Mouse (Mus musculus) liver, embryonic 16.5 days (tissue): ENCODE results near the gene Snrnp27. TPM values are rescaled to one million over a fixed set of nuclear protein-coding genes. Genes with fewer than 3 reads are reported as not detected.

ENCODE experiments used
- ATAC-seq: fragments of 200-750 bp; cut with Nextera tagmentation; 2 replicates; pipeline ENCODE4 v1.8.0; 2017; ENCODE audit warnings: low read depth, mild to moderate bottlenecking, moderate number of reproducible peaks, moderate library complexity
- H3K27ac ChIP-seq: fragments of 300-500 bp; sonication (generic); 2 replicates; pipeline ENCODE4 v1.5.1; 2014; ENCODE audit warnings: mild to moderate bottlenecking, low read length
- H3K27me3 ChIP-seq: fragments of 300-500 bp; sonication (generic); 2 replicates; pipeline ENCODE4 v1.6.1; 2014; ENCODE audit warnings: low read depth, low read length, mixed read lengths; ENCODE audit not compliant: control insufficient read depth, insufficient read depth
- H3K36me3 ChIP-seq: fragments of 300-500 bp; sonication (generic); 2 replicates; pipeline ENCODE4 v1.6.1; 2014; ENCODE audit warnings: mild to moderate bottlenecking; ENCODE audit not compliant: control insufficient read depth, insufficient read depth
- H3K4me1 ChIP-seq: fragments of 300-500 bp; sonication (generic); 2 replicates; pipeline ENCODE4 v1.6.1; 2014; ENCODE audit warnings: low read depth, low read length, mixed read lengths; ENCODE audit not compliant: control insufficient read depth
- H3K4me2 ChIP-seq: fragments of 300-500 bp; sonication (generic); 2 replicates; pipeline ENCODE4 v1.6.1; 2014; ENCODE audit warnings: low read depth, low read length, mixed read lengths
- H3K4me3 ChIP-seq: fragments of 300-500 bp; sonication (generic); 2 replicates; pipeline ENCODE4 v1.5.1; 2014; ENCODE audit warnings: low read depth, mild to moderate bottlenecking, low read length
- H3K9ac ChIP-seq: fragments of 300-500 bp; sonication (generic); 2 replicates; pipeline ENCODE4 v1.6.1; 2014; ENCODE audit warnings: low read depth, low read length
- H3K9me3 ChIP-seq: fragments of 300-500 bp; sonication (generic); replicated peaks from 2 replicates; pipeline ENCODE4 v1.6.1; 2016; ENCODE audit warnings: low read length; ENCODE audit not compliant: control insufficient read depth
- WGBS: fragments of 180-500 bp; shearing (Covaris S2); extraction: QIAGEN DNeasy Blood & Tissue Kit; methylation state at CpG from one replicate; pipeline ENCODE4 v1.1.7; 2014; ENCODE audit not compliant: insufficient replicate concordance; 5-methylcytosine and 5-hydroxymethylcytosine counted together
- polyA plus RNA-seq: library from polyadenylated mRNA; unstranded; fragments of >200 nt; fragmentation: Nextera tagmentation; extraction: Ambion mirVana; gene quantifications from 2 replicates; pipeline ENCODE4 v1.2.1, GENCODE M21; 2015

Snrnp27 gene
- 35.6 and 47.6 TPM in 2 replicates for polyA plus RNA-seq

DNA sequence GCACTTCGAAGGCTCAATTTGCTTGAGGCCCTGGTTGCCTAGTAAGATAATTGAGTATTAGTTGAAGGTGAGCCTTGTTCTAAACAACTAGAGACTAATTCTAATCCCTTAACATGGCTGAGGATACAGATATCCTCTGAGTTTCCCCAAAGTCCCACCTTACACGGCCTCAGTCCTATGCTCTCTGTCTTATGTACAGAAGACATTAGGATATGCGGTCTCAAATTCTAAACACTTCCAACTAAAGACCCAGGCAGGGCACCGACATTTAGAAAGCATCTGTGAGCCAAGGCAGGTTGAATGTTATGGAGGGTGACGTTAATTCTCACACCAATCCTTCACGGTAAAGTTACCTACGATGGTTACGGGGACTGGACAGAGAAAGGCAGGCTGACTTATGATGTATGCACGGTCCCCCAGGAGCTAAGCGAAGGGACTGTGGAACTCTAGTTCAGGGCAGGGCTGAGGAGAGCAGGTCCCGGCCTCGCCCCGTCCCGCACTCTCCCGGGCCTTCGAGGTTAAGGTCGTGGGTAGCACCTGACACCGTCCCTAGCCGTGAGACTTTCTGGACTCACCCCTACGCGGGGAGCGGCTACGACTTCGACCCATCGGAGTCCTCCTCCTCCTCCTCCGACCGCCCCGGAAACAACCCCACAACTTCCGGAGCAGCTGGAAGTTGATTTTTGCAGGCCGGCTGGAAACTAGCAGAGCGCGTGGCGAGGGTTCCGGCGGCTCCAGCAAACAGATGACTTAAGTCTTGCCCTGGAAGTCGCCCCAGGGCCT, at the start of gene Snrnp27:
TSS of gene Snrnp27 (minus strand) at position 651 of the 783 bp plus-strand sequence.
- Histone ChIP-seq H3K9ac (peak within 1 kb of the TSS; percentile 89), H3K27ac (peak within 1 kb of the TSS; percentile 91), H3K36me3 (peaks cover 26% of the 10 kb centered on the region), H3K27me3 (no peaks in the 10 kb centered on the region), H3K4me3 (peak within 1 kb of the TSS; percentile 87), H3K9me3 (no peaks in the 10 kb centered on the region), H3K4me1 (peaks cover 7% of the 10 kb centered on the region), H3K4me2 (peak within 1 kb of the TSS; percentile 74)
- ATAC-seq = peak; percentile 99
- 2% methylated on average over 36 of the region's 36 CpGs for WGBS

DNA sequence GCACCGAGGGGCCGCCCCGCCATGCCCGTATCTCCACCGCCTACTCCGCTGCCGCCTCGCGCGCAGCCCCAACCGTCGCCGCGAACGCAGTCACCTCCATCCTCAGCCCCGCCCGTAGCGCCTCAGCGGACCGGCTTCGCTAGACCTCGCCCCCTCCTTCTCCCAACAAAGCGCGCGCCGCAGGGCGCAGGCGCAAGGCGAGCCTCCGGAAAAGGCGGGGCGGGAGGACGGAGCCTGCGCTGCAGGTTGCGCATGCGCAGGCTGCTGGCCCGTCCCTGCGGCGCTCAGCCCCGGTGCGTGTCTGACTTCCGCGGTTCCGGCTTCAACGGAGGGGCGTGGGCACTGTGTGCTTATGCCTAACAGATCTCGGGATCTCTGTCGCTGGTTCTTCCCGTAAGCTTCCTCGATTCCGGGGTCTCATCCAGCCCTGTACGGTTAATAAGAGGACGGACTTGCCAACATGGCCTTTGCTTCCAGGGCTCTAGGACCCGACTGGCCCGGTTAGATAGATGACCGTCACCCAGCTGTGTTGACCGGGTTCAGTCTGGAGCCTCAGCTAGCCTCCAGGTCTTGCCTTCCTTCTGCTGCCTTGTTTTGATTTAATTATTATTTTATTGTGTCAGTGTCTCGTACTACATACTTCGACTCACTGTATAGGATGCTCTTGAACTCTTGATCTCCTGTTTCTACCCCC, 49.0 kb upstream of the Snrnp27 start, which contains the start of gene Gmcl1:
TSS of gene Gmcl1 (minus strand) at position 201 of the 694 bp plus-strand sequence.
- H3K9ac ChIP-seq = peak within 1 kb of the TSS; percentile 91
- no peaks in the 10 kb centered on the region for H3K36me3 ChIP-seq
- H3K27me3 ChIP-seq = no peaks in the 10 kb centered on the region
- peak within 1 kb of the TSS; percentile 100 for H3K4me2 ChIP-seq
- ATAC-seq = peak; percentile 95
- peak within 1 kb of the TSS; percentile 87 for H3K4me3 ChIP-seq
- peaks cover 17% of the 10 kb centered on the region for H3K4me1 ChIP-seq
- WGBS = under 1% methylated on average over 59 of the region's 59 CpGs
- peak within 1 kb of the TSS; percentile 90 for H3K27ac ChIP-seq
- no peaks in the 10 kb centered on the region for H3K9me3 ChIP-seq

DNA sequence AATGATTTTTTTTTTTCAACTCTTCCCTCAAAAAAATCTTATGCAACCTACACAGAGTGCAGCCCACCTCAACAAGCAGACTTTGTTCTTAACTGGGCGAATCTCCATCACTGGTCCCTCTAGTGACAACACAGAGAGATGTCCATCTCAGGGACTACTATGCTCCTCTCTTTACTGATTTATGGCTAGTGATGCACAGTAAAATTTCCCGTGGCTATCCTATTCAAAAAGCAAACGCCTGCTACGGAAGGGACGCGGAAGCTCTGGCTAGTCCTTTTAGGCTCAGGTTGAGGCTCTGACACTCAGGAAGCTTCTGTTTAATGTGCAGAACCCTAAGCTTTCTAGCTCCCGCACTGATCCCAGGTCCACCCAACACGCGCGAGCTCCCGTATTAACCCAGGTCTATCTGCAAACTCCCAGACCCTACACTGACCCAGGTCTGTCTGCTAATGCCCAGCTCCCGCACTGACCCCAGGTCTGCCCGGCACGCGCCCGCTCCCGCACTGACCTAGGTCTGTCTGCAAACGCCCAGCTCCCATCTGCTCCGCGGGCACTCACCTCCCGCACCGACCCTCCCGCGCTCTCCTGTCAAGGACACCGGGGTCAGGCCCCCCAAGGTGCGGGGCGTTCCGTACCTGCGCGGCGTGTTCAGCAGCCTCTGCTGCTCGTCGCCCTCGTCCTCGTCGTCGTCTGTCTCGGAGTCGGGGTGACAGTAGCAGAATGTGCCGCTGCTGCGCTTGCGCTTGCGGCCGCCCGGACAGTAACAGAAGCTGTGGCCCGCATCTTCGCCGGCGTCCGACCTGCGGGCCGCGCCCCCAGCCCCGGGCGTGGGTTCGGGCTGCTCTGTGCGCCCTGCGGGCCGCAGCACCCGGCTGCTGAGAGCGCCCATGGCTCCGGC, 48.2 kb upstream of the Snrnp27 start:
- no peaks in the 10 kb centered on the region for H3K36me3 ChIP-seq
- no peaks in the 10 kb centered on the region for H3K27me3 ChIP-seq
- WGBS = under 1% methylated on average over 58 of the region's 62 CpGs
- H3K4me3 ChIP-seq = peak overlapping the region; percentile 87
- H3K27ac ChIP-seq = peak overlapping the region; percentile 90
- no peaks in the 10 kb centered on the region for H3K9me3 ChIP-seq
- ATAC-seq = peak; percentile 9
- peak overlapping the region; percentile 100 for H3K4me2 ChIP-seq
- peak overlapping the region; percentile 91 for H3K9ac ChIP-seq
- peaks cover 17% of the 10 kb centered on the region for H3K4me1 ChIP-seq

DNA sequence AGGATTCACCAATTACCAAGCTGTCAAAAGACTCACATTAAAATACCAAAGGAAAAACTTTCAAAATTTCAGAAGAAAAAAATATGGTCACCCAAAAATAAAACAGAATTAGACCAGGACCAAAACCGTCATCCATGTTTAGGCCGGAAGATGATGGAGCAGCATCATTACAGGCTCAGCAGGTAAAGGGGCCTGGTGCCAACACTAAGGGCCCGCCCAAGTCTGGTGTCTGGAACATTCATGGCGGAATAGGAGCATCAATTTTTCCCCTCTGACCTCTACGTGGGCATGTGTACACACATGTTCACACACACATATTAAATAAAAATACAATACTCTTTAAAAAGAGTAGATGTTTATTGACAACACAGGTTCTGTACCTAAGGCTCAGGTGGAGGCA, 44.4 kb upstream of the Snrnp27 start:
- Histone ChIP-seq H3K4me1 (peaks cover 9% of the 10 kb centered on the region), H3K9me3 (no peaks in the 10 kb centered on the region), H3K9ac (no peak overlapping the region), H3K27ac (no peak overlapping the region), H3K4me3 (no peak overlapping the region), H3K27me3 (no peaks in the 10 kb centered on the region), H3K36me3 (no peaks in the 10 kb centered on the region; the same call in 1 of the 2 replicates), H3K4me2 (no peak overlapping the region)
- 74% methylated on average over 5 of the region's 5 CpGs for WGBS
- no peak for ATAC-seq

DNA sequence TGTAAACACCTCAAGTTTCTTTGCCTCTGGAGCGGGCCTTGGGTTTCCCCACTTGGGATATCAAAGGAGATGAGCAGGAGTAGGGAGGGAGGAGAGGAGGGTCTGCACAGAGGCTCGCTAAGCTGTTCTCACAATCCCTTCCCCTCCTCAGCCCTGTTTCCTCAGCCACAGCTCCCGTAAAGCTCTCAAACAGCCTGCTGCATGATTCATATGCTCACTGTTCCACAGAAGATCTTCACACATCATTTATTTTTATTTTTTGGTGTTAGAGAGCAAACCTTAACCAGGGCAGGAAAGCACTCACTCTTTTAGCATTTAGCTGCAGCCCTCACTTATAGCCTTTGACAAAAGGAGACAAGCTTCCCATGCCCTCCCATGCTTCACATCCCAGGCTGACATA, 37.7 kb upstream of the Snrnp27 start:
- Histone ChIP-seq H3K4me2 (no peak overlapping the region), H3K4me1 (no peaks in the 10 kb centered on the region), H3K9me3 (no peaks in the 10 kb centered on the region), H3K4me3 (no peak overlapping the region), H3K9ac (no peak overlapping the region), H3K27ac (no peak overlapping the region), H3K27me3 (no peaks in the 10 kb centered on the region), H3K36me3 (no peaks in the 10 kb centered on the region)
- WGBS = 85% methylated on average over 3 of the region's 3 CpGs
- ATAC-seq = no peak

DNA sequence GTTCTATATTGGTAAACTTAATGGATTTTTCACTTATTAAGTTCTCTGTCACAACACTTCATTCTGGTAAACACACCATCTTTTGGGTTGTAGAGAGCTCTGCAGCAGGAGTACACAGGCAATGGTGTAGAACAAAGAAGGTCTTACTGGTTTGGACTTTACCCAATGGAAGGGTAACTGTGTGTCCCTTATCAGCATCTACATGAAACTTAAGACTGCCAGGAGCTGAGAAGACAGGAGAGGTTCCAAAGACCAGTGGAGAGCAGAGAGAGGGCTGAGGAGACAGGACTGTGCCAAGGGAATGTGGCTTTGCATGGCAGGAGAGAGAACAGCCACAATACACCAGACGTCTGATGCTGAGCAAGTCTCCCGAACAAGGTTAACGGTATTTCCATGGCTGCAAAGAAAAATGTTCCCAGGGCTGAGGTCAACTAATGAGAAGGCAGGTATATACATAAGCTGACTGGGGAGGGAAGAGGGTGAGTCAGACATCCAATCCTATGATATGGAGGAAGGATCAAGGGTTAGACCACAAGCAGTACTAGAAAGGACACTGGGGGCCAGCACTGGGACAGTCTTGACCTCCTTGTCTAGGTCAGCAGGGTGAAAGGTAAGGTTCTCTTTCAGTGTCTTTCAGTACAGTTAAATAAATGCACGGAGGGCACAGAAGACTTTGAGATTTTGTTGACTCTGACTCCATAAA, 23.9 kb upstream of the Snrnp27 start:
- H3K27me3 ChIP-seq = no peaks in the 10 kb centered on the region
- H3K9ac ChIP-seq = no peak overlapping the region
- no peaks in the 10 kb centered on the region for H3K36me3 ChIP-seq
- ATAC-seq = no peak
- WGBS = 82% methylated on average over 4 of the region's 4 CpGs
- H3K27ac ChIP-seq = no peak overlapping the region
- no peaks in the 10 kb centered on the region for H3K4me1 ChIP-seq
- no peak overlapping the region for H3K4me3 ChIP-seq
- H3K4me2 ChIP-seq = no peak overlapping the region
- H3K9me3 ChIP-seq = no peaks in the 10 kb centered on the region

DNA sequence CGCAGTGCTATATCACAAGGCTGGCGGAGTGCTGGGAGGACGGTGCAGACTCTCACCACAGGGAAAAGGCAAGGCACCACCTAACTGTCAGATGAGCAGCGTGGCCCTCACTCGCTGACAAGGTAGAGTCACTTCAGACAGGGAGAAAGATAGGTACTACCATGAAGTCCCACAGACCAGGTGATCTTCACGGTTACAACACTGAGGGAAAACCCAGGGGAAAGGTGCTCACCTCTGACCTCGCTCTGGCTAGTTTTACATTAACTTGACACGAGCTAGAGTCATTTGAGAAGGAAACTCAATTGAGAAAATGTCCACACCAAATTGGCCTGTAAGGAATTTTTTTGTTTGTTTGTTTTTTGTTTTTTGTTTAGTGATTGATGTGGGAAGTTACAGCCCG, 18.3 kb upstream of the Snrnp27 start:
- Histone ChIP-seq H3K4me3 (no peak overlapping the region), H3K4me2 (no peak overlapping the region), H3K9me3 (no peaks in the 10 kb centered on the region), H3K9ac (no peak overlapping the region), H3K36me3 (0 out of 2 replicates have a peak, but pooled peaks cover 2% of the 10 kb centered on the region), H3K4me1 (no peaks in the 10 kb centered on the region), H3K27ac (peak overlapping the region; percentile 54; the same call in 1 of the 2 replicates), H3K27me3 (no peaks in the 10 kb centered on the region)
- ATAC-seq = peak; percentile 75
- WGBS = 69% methylated on average over 9 of the region's 9 CpGs

DNA sequence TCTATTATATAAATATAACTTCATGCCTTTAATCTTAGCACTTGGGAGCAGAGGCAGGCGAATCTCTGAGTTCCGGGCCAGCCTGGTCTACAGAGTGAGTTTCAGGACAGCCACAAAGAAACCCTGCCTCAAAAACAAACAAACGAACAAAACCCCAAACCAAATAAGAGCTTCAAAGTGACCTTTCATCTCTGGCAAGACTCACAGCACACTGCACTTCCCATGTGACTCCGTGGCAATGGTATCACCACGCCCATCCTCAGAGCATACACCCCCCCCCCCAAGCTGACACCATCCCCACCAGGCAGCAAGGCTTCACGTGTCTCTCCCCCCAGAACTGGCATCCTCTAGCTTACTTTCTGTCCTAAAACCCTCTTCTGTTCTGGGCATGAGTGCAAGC, 13.6 kb upstream of the Snrnp27 start:
- no peak overlapping the region for H3K27ac ChIP-seq
- 0 out of 2 replicates have a peak, but pooled peaks cover 2% of the 10 kb centered on the region for H3K36me3 ChIP-seq
- H3K9ac ChIP-seq = no peak overlapping the region
- H3K4me3 ChIP-seq = no peak overlapping the region
- no peaks in the 10 kb centered on the region for H3K27me3 ChIP-seq
- no peaks in the 10 kb centered on the region for H3K4me1 ChIP-seq
- ATAC-seq = peak; percentile 56
- H3K9me3 ChIP-seq = no peaks in the 10 kb centered on the region
- WGBS = 52% methylated on average over 6 of the region's 6 CpGs
- H3K4me2 ChIP-seq = no peak overlapping the region
